Mouse (Mus musculus) embryonic facial prominence, embryonic 13.5 days (tissue): ENCODE measurements at regions not wholly inside any gene's neighbourhood (a gene's known extent, or its start where the extent isn't known, plus 50 kb on each side); places are given as distances from the start of the nearest gene placed in this dataset.

Source experiments
- ATAC-seq: fragments of 200-750 bp; cut with Nextera tagmentation; 2 replicates; pipeline ENCODE4 v1.8.0; 2017; ENCODE audit warnings: low read depth; ENCODE audit not compliant: insufficient number of reproducible peaks, insufficient read depth, low FRiP score, low TSS enrichment
- H3K27ac ChIP-seq: fragments of 300-500 bp; sonication (generic); 2 replicates; pipeline ENCODE4 v1.5.1; 2015; ENCODE audit warnings: moderate library complexity, mild to moderate bottlenecking, inconsistent platforms
- H3K27me3 ChIP-seq: fragments of 300-500 bp; sonication (generic); 2 replicates; pipeline ENCODE4 v1.6.1; 2015; ENCODE audit warnings: mild to moderate bottlenecking, inconsistent platforms
- H3K36me3 ChIP-seq: fragments of 300-500 bp; sonication (generic); 2 replicates; pipeline ENCODE4 v1.6.1; 2015; ENCODE audit warnings: mild to moderate bottlenecking, inconsistent platforms
- H3K4me1 ChIP-seq: fragments of 300-500 bp; sonication (generic); 2 replicates; pipeline ENCODE4 v1.6.1; 2015; ENCODE audit warnings: inconsistent platforms
- H3K4me2 ChIP-seq: fragments of 300-500 bp; sonication (generic); 2 replicates; pipeline ENCODE4 v1.6.1; 2015; ENCODE audit warnings: moderate library complexity, mild to moderate bottlenecking, inconsistent platforms
- H3K4me3 ChIP-seq: fragments of 300-500 bp; sonication (generic); 2 replicates; pipeline ENCODE4 v1.5.1; 2015; ENCODE audit warnings: mild to moderate bottlenecking, inconsistent platforms
- H3K9ac ChIP-seq: fragments of 300-500 bp; sonication (generic); 2 replicates; pipeline ENCODE4 v1.6.1; 2015; ENCODE audit warnings: mild to moderate bottlenecking, inconsistent platforms
- H3K9me3 ChIP-seq: fragments of 300-500 bp; sonication (generic); 2 replicates; pipeline ENCODE4 v1.6.1; 2016; ENCODE audit warnings: inconsistent platforms
- WGBS: fragments of 180-500 bp; shearing (Covaris S2); methylation state at CpG from one replicate; pipeline ENCODE4 v1.1.7; 2015; ENCODE audit warnings: mixed read lengths; 5-methylcytosine and 5-hydroxymethylcytosine counted together

DNA sequence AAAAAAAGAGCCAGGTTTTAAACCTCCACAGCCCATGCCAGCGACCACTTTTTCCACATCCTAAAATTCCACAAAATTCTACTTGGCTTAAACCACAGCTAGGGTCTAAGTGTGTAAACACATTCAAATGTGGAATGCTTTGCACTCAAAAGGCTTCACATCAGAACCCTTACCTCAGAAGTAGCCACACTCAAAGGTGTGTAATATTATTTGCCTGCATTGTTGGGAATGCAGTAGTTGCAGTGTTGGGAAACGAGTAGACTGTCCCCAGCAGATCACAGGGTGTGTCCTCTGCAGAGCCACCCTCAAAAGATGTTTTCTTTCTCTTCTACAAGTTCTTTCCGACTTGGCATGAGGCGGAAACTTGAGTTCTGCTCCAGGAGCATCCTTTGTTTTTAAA lies 488.2 kb downstream of the Klf12 start:
- H3K4me1 ChIP-seq, result no peaks in the 10 kb centered on the region
- no peaks in the 10 kb centered on the region for H3K27me3 ChIP-seq
- H3K36me3 ChIP-seq, result no peaks in the 10 kb centered on the region
- no peak for ATAC-seq
- H3K9ac ChIP-seq, result no peak overlapping the region
- H3K27ac ChIP-seq, result no peak overlapping the region
- WGBS, result 80% methylated on average over 4 of the region's 4 CpGs
- no peak overlapping the region for H3K4me2 ChIP-seq
- no peak overlapping the region for H3K4me3 ChIP-seq
- no peaks in the 10 kb centered on the region for H3K9me3 ChIP-seq

GRCm38 (mm10) chr14:99806052-99806451 lies 478.4 kb downstream of the Klf12 start:
- H3K9me3 ChIP-seq, result no peaks in the 10 kb centered on the region
- WGBS, result 58% methylated on average over 1 of the region's 1 CpGs
- H3K9ac ChIP-seq, result no peak overlapping the region

DNA sequence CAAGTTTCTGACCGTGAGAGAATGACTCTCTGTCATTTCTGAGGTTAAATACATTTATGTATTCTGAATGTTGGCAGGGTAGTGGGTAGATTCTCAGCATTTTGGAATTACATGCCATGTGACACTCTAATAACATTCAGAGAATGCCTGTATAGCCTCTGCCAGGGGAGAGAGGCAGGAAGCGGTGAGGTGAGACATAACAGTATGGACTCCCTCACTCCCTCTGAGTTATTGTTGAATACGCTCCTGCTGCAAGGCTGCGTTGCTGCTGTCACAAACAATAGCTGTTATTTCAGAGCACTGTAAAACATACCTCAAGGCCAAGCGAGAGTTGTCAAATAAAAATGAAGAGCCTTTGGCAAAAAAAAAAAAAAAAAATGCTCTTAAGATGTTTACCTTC lies 477.9 kb downstream of the Klf12 start:
- Histone ChIP-seq H3K27me3 (no peaks in the 10 kb centered on the region), H3K9ac (no peak overlapping the region), H3K4me2 (no peak overlapping the region), H3K4me3 (no peak overlapping the region), H3K27ac (no peak overlapping the region), H3K36me3 (no peaks in the 10 kb centered on the region), H3K9me3 (no peaks in the 10 kb centered on the region), H3K4me1 (no peaks in the 10 kb centered on the region; the same call in 1 of the 2 replicates)
- 71% methylated on average over 5 of the region's 5 CpGs for WGBS
- ATAC-seq, result no peak

More at GRCm38 (mm10) chr14:99806052-99806451, 478.4 kb downstream of the Klf12 start:
- Histone ChIP-seq H3K27me3 (no peaks in the 10 kb centered on the region), H3K4me1 (no peaks in the 10 kb centered on the region; the same call in 1 of the 2 replicates), H3K4me3 (no peak overlapping the region), H3K27ac (no peak overlapping the region), H3K36me3 (no peaks in the 10 kb centered on the region), H3K4me2 (no peak overlapping the region)
- no peak for ATAC-seq

DNA sequence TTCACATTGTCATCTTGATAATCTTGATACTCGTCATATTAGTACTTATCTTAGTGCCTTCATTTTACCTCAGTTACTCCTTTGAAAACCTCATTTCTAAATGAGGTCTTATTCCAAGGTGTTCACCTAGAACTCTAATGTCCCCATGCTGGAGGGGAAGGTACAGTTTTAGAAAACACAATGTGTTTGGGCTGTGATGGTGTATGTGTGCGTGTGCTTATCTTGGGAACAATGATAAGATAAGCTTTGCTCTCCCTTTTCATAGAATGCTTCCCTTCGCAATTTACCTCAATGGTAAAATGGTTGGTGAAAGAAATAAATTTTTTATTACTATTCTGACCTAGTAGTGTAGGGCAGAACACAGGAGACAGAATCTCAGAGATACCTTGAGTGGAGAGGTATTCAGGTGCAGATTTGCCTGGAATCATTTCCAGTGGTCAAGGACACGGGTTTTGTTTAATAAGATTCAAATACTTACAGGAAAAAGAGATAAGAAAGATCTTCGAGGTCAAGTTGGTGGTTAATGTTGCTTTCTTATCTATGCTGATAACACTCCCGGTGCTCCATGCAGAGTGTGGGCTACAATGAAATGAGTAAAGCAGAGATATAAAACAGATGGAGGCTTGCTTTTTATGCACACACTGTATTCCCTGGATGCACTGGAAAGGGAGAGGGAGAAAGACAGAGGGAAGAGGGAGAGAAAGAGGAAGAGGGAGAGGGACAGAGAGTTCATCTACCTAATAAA lies 471.6 kb downstream of the Klf12 start:
- Histone ChIP-seq H3K9me3 (no peaks in the 10 kb centered on the region), H3K27me3 (no peaks in the 10 kb centered on the region), H3K27ac (no peak overlapping the region), H3K4me2 (no peak overlapping the region), H3K9ac (no peak overlapping the region), H3K4me1 (no peaks in the 10 kb centered on the region), H3K4me3 (no peak overlapping the region), H3K36me3 (no peaks in the 10 kb centered on the region)
- 80% methylated on average over 6 of the region's 6 CpGs for WGBS
- ATAC-seq, result no peak
